Mouse (Mus musculus): ENCODE results near the gene Aff1.

Aff1 gene

DNA sequence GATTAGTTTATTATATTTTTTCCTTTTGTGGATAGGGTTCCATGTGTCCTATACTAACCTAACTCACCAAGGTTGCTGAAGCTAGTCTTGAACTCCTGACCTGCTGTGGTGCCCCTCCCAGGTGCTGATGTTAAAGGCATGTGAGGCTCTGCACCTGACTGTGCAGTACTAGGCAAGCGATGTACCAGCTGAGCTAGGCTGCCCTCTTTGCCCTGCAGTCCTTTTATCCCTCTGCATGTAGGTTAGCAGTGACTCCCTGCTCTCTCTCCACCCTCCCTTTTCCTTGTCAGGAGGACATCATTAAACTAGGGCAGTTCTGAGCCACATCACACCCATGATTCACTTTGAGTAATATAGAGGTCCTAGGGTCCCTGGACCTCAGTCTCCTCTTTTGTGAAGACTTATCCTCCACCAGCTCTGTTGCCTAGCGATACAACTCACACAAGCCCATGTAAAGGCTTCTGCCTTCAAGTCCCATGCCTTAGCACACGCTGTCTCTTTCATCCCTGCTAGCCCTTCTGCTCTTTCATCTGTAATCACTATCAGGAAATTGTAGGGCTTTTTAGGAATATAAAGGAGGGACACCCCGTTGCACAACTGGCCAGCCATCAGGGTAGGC, 35.7 kb downstream of the Aff1 start:
- DNase-seq, result no peak

DNA sequence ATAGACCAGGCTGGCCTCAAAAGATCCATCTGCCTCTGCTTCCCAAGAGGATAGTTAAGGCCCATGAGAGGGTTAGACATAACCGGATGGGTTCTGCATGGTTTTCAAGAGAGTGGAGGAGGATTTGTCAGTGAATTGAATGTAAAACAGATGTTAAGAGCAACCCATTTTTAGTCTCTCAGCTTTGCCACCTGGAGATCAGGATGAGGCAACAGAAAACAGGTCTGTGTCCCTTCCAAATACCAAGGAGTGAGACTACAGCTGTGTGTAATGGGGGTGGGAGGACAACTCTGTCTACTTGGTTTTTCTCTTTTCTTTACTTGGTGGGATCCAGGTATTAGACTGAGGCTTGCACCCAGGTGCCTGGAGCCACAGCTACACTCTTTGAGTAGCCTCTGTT, 37.1 kb downstream of the Aff1 start:
- DNase-seq, result no peak

DNA sequence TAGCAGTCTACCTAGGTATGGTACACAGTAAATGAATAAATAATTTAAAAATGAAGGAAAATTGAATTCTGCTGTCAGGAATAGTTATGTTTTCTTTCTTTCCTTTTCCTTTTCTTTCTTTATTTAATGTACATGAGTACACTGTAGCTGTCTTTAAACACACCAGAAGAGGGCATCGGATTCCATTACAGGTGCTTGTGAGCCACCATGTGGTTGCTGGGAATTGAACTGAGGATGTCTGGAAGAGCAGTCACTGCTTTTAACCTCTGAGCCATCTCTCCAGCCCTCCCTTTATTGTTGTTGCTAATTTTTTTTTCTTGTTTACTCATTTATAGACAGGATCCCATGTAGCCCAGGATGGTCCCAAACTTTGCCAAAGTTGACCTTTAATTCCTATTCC, 38.0 kb downstream of the Aff1 start:
- no peak for DNase-seq

DNA sequence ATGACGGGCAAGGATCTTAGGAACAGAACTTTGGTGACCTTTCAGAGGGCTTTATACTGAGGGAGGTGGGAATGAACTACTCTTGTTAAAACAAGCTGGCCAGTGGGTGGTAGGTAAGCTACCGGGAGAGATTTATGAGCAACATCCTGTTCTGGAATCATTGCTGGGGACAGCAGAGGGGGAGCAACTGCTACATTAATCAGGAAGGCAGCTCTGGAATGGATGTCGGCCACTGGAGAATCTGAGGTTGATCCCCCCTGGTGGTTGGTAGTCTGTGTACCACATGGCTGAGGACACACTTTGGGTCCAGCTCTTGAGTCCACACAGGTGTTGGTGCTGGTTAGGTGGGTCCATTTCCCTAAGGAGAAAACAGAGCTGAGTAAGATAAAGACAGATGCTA, 38.6 kb downstream of the Aff1 start:
- no peak for DNase-seq

DNA sequence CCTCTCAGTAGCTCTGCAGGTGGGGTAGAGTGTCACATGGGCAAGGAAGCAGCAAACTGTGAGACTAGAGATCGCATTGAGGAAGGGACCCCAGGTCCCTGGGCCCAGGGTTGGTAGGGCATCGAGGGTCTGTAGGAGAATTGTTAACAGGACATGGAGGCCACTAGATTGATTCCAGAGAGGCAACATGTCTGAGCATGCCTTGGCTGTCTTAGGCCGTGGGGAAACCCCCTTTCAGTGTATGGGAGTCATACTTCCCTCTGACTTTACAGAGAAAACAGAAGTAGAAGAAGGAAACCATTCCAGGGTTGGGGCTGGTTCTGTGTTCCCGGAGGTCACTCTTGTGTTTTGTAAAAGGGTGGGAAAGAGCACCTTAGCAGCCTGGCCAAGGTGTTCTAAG, 40.4 kb downstream of the Aff1 start:
- DNase-seq, result no peak

DNA sequence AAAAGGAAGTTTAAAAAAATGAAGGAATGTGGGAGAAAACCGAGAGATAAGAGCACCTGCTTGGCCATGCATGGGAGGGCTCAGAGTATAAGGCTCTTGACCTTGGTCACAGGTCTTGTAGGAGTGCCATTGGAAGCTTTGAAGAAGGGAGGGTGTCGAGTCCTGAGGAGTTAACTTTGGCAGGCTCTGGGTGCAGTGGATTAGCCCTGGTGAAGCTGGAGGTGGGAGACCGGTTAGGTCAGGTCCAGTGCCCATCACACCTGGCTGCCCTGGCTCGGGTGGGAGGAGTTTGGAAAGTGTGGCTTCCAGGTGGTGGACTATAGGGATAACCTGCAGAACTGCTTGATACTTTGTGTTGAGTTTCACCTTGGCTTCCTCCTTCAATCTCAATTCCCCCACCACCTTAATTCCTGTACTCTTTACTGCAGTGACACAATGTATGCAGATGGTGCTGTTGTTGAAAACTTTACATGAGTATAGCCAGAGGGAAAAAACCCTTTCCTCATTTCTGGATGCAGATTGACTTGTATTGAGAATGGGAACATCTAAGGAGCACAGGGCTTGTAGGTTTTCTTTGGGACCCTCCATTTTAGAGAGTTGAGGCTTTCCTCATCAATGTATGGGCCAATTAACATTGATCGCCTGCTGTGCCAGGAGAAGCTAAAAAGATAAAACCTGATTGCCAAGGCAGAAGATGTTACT, 43.4 kb downstream of the Aff1 start:
- DNase-seq, result peak; percentile 58 to 88

DNA sequence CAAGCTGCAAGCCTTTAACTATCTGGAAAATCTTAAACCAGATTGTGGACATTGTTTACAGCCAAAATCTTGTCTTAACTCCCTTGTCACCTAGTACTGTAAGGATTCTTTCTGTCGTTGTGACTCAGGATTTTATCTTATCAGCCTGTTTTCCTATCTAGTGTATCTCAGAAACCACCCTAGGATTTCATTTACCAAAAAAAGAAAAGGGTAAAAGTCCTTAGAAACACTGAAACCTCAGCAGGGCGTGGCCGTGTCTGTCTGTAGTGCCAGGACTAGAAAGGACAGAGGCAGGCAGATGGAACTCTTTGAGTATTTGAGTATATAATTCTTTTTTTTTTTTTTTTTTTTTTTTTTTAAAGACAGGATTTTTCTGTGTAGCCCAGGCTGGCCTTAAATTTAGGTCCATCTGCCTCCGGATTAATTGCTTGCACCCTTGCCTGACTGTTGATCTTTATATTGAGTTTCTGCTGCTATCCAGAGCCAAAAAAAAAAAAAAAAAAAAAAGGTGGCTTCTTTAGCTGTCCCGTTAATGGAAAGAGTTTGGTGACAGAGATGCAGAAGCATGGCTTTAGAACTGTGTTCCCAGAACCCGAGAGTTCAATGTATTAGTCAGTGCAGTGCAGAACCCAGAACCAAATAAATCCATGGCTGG, 44.5 kb downstream of the Aff1 start:
- no peak for DNase-seq

DNA sequence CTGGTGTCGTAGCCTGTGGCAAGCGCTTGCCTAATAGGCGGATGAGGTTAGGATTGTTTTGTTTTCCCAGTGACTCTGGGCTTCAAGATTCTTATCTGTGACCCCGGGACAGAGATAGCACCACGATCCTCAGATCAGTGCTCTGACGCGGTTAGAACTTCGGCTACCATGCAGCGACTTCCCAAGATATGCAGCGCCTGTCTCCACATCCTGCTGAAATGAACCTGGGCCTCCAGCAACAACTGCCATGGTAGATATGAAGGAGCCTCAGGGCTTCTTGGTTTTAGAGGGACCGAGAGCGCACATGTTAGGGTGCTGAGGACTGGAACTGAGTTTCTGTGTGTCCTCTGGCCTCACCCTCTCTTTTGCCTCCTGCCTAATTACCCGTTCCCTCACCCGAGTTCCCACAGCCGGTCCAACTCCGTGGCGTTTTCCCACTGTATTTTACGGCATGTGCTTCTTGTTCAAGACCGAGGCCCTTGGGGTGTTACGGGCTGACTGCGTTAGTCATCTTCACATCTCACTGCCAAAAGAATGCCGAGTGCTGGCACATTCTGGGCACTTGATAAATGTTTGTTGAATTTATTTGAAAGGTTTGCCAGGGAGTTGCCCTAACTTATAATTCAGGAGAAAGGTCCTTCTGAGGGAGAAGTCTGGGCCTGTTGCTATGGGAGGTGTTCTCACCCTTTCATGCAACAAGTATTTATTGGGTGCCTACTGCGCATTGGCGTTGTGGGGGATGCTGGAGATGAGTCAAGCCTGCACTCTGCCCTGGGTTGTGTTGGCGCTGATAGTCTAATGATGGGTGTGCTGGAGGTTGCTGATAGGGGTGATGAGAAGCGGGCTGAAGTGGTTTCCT, 45.3 kb downstream of the Aff1 start:
- peak in 1 of 2 experiments; percentile 56 for DNase-seq

DNA sequence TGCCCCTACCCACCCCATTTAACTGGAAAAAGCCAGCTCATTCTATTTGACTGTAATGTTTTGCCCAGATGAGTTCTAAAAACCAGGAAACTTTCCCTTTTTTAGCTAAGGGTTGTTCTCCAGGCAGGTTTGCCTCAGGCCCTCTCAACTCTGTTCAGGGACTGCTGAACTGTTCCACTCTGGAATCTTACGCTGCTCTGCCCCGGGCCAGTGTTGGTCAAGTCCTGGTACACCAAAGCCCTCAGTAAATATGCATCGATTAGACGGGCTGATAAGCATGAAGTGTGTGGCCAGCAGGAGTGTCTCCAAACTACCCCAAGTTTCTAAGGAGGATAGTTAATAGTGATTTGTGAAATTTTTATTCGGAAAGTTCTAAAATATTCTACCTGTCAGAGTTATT, 46.3 kb downstream of the Aff1 start:
- DNase-seq, result peak; percentile 38 to 72

DNA sequence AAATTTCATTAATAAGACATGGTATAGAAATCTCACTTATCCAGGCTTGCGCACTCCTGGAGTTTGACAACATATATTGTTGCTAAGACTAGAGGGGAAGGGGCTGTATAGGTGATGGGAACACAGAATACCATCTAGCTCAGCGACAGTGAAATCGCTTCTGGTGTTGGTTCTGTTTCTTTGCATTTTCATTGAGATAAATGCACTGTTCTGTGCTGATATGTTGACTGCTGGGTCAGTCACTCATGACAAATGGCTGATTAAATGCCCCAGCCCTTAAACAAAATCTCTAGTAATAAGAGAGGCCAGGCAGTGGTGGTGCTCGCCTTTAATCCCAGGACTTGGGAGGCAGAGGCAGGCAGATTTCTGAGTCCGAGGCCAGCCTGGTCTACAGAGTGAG, 47.0 kb downstream of the Aff1 start:
- no peak for DNase-seq

DNA sequence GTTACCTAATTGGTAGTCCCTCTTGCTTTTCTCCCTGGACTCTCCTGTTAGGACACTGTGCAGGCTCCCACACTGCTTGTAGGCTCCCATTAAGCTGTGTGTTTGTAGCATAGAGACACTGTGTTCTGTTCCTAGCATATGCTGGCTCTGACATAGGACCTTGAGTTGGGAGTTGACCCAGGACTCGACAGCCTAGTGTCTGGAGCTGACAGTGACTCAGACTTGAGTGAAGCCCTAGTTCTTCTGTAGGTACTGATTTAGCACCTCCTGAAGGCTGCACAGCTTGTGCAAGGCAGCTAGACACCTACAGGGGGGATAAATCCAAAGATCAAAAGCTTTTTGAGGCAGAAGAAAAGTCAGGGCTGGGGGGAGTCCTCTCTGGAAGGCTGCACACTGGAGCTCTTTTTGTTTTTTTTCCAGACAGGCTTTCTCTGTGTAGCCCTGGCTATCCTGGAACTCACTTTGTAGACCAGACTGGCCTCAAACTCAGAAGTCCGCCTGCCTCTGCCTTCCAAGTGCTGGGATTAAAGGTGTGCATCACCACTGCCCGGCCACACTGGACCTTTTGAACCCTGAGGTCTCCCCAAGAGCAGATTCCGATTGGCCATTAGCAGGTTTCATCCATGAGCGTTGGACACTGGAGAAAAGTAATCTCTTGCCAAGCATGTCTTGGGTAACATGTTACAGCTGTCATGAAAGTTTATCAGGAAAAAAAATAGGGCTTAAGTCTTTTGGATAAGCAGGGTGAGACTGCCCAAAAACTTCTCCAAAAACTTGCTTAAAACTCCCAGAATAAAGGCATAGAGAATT, 48.1 kb downstream of the Aff1 start:
- no peak for DNase-seq

DNA sequence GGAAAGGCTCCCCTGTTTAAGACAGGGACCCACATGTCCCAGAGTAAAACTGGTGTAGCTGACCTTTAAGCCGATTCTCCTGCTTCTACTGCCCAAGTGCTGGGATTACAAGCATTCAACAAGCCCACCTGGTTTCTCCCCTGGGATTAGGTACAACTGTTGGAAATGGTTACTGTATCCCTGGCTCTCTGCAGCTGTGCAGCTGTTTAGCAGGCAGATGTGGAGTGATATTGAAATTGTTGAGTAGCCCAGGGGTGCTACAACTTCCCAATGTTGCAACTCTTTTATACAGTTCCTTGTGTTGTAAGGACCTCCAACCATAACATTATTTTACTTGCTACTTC, 48.7 kb downstream of the Aff1 start:
- DNase-seq, result no peak

DNA sequence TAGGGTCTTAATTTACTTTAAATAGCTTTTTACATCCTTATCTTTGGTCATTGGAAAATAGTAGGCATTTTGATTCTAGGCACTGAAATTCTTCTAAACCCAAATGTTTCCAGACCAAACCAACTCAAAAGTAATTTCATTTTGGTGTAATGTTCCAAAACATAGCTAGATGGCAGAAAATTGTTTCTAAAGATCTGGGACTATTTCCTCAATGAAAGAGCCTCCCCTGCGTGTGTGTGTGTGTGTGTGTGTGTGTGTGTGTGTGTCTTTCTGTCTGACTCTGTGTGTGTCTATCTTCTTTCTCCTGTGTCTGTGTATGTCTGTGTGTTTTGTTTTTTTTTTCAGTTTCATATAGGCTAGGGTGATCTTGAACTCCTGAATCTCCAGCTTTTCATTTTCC, 49.3 kb downstream of the Aff1 start:
- no peak for DNase-seq

DNA sequence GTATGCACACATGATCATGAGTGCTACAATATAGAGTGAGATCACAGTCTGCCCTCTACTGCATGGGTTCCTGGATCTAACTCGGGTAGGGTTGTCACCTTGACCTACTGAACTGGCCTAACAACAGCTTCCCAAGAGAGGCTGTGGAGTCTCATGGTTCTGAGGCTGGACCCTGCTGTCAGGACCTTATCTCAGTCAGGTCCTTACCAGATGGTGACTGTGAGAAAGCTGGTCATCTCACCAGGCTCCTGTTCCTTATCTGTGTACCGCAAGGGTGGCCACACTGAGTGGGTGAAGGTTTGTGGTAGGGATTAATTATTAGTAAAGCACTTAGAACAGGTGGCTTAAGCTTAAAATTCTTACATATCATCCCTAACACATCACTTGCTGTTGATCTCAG, 49.8 kb downstream of the Aff1 start:
- no peak for DNase-seq

DNA sequence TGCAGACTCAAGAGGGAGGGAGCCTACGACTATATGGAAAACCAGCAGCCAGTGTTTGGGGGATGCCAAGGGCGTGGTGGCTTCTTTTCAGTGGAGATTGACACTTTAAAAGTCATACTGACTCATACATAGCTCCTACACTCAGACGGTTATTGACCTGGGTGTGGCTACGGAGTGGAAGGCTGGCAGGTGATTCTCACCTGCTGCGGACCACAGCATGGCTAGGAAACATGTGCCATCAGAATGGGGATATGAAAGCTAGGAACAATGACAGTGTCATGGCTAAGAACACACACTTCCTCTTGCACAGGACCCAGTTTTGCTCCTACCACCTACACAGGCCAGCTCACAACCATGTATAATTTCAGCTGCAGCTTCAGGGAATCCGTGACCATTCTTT, 52.4 kb downstream of the Aff1 start:
- no peak for DNase-seq

DNA sequence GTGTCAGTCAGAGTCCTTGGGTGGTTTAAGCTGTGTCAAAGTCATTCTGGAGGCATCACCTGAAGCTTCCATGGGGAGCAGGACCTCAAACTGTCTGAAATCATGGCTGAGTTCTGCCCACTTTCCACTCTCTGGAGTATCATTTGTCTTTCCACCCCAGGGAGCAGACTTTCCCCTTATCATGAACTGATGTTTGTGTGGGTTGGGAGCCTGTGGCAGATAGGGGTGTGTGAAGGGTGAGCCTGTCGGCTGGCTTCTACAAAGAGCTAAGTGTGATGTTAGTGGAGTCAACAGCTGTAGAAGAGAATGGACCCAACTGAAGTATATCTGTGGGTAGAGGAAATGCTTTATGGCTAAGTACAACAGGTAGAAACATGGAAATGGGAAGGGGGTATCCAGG, 53.5 kb downstream of the Aff1 start:
- no peak for DNase-seq

DNA sequence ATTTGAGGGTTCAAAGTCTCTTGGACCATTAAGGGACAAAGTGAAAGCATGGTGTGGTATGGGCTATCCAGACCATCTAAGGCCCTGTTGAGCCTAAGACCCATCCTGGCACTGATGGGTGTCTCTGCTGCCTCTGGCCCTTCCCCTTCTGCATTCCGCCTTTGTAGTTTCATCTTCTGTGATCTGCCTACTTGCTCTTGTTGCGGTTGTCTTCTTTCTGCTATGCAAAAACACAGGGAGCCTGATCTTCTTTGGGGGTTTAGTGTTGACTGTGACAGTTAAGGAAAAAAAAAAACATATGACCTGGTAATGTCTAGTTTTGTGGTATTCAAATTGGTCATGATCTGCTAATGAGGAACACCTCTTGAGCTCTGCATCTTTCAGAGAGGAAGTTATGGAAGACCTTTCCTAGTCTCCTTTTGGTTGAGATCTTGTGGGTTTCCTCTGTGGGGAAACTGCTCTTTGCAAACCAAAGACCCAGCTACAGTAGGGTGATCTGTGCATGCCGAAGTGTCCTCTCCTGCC, 54.4 kb downstream of the Aff1 start:
- DNase-seq, result no peak

DNA sequence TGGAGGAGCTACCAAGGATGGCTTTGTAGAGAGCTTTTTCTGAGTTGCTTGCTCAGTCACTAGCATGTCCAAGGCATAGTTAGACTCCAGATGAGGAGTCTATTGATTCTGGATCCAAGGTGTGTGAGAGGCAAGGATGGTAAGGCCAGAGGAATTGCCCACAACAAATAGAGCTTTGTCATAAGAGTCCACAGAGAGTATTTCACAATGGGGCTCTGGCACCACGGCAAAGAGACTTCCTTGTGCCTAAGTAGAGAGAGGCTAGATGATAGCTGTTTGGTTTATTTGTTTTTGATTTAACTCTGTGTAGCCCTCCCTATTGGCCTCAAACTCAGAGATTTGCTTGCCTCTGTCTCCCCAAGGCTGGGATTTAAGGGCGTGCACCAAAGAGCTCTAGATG, 54.9 kb downstream of the Aff1 start:
- DNase-seq, result no peak

DNA sequence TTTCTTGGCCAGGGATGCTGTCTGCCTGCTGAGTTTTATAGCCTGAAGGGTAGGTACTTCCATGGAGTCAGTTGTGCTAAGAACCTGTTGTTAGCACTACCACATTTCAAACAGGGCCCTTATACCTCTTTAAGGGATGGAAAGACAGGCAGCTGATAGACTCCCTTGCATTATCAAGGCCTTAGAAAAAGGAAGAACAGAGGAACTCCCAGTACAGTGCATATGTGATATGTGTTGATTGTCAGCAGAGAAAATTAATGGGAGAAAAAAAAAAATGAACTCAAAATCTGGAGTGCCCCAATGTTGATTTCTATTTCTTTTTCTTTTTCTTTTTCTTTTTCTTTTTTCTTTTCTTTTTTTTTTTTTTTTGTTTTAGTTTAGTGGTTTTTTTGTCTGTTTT, 56.2 kb downstream of the Aff1 start:
- DNase-seq, result no peak

DNA sequence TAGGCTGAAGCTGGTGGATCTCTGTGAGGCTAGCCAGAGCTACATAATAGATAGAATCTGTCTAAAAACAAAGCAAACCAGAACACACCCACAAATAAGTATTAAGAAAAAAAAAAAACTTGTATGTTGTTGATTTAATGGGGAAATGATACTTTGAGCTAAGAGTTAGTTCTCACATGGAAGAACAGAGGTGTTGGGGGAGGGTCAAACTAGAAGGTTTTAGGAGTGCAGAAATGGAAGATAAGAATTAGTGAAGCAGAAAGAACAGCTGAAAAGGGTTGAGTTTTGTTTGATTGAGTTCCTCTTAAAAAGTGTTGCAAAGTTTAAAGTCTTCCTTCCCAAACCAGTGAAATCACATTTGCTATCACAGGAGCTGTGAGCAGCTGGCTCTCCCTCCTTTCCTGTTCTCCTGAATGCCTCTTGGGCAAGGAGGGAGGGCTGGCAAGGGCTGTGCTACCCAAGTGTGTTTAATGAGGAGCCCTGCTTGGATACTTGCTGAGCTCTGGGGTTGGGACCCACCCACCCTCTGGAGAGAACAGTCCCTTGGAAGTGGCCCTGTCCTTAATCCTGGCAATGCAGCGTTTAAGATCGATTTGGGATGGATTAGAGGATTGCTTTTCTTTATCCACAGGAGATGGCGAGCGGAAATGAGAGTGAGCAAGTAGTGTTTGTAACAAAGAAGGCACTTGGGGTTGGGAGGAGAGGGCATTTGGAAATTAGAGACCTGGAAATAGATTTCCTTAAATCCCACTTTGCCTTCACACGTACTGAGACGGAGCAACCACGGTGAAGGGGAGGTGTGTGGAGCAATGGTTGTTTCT, 57.5 kb downstream of the Aff1 start:
- peak in 1 of 2 experiments; percentile 38 for DNase-seq

All from kidney, postnatal 25 days (tissue).